Mouse (Mus musculus): ENCODE results near the gene Mei1. TPM values are rescaled to one million over a fixed set of nuclear protein-coding genes. Genes with fewer than 3 reads are reported as not detected.

The Mei1 gene
- polyA plus RNA-seq, 1 experiment: 3.8 TPM

DNA sequence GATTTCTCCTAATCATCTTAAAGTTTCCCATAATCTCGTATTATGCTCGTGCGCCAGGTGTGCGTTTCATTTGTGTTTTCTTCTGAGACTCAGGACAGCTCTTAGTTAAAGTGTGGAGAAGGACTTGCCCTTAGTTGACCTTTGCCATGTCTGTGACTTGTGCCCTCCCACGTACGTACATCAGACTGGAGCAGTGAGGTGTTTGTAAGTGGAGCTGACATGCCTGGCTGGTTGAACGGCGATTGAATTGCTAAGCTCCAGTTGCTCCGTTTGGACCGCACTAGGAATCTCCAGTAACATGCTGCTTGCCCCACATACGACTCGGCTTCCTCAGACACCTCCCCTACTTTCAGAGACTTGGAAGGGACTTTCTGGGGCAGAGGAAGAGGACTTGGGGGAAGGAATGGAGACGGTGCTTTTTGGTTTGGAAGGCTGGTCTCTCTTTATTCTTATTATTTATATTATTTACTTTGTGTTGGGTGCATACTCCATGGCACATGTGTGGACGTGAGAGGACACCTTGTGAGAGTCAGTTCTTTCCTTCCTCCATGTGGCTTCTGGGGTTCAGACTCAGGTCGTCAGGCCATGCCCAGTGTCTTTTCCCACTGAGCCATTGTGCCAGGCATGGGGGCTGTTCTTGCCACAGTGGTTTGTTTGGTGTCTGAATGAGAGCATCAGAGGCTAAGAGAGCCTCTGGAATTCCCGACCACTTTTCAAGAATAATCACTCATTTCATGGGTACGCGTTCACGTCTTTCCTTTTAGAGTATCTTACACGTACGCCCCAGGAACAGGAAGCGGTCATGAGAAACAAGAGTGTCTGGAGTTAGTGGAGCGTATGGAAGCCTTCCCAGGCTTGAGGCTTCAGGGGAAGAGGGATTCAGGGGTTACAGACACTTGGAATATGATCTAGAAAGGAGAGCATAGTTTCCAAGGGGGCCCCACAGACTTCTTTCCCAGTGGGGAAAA lies 97.7 kb downstream of the Mei1 start:
- no peak for DNase-seq (ENCODE audit: extremely low spot score in 1 of 2, low spot score in 1 of 2)

DNA sequence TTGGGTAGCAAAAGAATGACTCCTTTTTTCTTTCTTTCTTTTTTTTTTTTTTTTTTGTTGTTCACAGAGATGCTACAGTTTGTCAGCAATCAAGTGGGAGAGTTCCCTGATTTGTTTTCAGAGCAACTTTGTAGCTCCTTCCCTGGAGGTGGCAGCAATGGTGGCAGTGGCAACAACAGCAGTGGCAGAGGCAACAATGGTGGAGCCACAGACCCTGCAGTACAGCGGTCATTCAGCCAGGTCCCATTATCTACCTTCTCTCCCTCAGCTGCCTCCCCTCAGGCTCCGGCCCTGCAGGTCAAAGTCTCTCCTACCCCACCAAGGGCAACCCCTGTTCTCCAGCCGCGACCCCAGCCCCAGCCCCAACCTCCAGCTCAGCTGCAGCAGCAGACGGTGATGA lies 99.9 kb downstream of the Mei1 start:
- DNase-seq (ENCODE audit: extremely low spot score in 1 of 2, low spot score in 1 of 2): no peak

DNA sequence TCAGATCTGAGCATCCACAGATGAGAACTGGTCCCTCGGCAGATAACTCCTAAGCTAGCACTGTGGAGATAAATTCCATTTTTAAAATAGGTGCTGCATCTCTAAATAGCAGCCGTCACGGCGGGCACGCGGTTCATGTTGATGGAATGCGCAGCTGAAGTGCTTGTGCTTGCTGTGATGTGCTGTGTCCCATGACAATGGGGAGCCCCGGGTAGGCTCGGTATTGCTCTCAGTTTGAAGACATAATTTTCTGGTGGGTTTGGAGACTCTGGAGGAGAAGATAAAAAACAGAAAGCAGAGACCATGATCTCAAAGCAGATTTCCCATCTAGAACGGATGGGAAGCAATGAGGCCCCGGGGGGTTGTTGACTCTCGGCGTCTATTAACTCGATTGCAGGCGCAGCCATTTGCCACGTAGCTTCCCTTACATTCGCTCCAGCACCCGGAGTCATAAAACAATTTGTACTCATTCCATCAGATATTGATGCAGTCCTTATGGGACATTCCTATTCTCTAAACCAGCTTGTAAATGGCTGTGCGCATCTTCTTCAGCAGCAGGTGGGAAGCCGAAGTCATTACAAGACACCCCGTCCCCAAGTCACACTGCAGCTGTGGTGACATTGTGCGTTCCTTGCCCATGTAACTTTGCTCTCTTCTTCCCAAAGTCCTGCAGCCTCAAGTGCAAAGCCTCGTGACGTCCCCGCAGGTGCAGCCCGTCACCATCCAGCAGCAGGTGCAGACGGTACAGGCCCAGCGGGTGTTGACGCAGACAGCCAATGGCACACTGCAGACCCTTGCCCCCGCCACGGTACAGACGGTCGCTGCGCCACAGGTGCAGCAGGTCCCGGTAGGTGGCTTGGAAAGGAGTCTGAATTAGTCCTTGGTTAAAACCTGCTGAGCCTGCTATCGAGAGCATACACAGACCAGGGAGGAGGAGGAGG lies 100.9 kb downstream of the Mei1 start:
- no peak for DNase-seq (ENCODE audit: extremely low spot score in 1 of 2, low spot score in 1 of 2)

DNA sequence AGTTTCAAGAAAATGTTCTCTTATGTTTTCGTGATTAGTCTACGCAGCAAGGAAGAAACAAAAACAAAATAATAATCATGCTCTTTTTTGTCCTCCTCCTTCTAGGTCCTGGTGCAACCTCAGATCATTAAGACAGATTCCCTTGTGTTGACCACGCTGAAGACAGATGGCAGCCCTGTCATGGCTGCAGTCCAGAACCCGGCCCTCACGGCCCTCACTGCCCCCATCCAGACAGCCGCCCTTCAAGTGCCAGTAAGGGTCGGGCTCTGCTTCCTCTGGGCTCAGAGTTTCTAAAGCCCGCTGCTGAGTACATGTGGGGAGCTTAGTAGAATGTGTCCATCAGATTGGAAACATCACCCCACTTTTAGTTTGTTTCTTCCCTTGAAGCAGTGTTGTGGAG lies 102.9 kb downstream of the Mei1 start:
- DNase-seq (ENCODE audit: extremely low spot score in 1 of 2, low spot score in 1 of 2): no peak

DNA sequence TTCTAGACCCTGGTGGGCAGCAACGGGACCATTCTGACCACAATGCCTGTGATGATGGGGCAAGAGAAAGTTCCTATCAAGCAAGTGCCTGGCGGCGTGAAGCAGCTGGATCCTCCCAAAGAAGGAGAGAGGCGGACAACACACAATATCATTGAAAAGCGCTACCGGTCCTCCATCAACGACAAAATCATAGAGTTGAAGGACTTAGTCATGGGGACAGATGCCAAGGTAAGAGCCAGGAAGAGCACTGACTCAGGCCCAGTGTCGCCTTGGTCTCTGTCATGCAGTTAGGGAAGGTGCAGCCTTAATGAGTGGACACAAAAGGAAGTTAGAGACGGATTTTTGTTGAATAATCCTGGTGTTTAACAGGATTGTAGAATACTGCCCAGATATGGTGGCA lies 105.3 kb downstream of the Mei1 start:
- no peak for DNase-seq (ENCODE audit: extremely low spot score in 1 of 2, low spot score in 1 of 2)

Other genes with a start within 250 kb of the Mei1 start
- 21.1 and 22.6 TPM in 2 replicates for gene Tob2, start 211.2 kb upstream of the Mei1 start, polyA plus RNA-seq (2012; rRNA removed)
- 47.0 and 53.8 TPM in 2 replicates for gene Phf5a, start 198.1 kb upstream of the Mei1 start, polyA plus RNA-seq (2012; rRNA removed)
- 534 and 538 TPM in 2 replicates for gene Aco2, start 197.7 kb upstream of the Mei1 start, polyA plus RNA-seq (2012; rRNA removed)
- gene Polr3h, start 143.8 kb upstream of the Mei1 start, polyA plus RNA-seq (2012; rRNA removed): 48.7 and 59.8 TPM in 2 replicates
- gene Csdc2, start 133.2 kb upstream of the Mei1 start, polyA plus RNA-seq (2012; rRNA removed): 228 and 277 TPM in 2 replicates
- gene Pmm1, start 109.1 kb upstream of the Mei1 start, polyA plus RNA-seq (2012; rRNA removed): 283 and 289 TPM in 2 replicates
- not detected in 2 replicates for gene 1700029P11Rik, start 89.5 kb upstream of the Mei1 start, polyA plus RNA-seq (2012; rRNA removed)
- gene Xrcc6, start 82.2 kb upstream of the Mei1 start, polyA plus RNA-seq (2012; rRNA removed): 23.3 and 27.2 TPM in 2 replicates
- 112 and 120 TPM in 2 replicates for gene Desi1, start 36.1 kb upstream of the Mei1 start, polyA plus RNA-seq (2012; rRNA removed)
- gene Snu13, start 22.4 kb upstream of the Mei1 start, polyA plus RNA-seq (2012; rRNA removed): 132 and 144 TPM in 2 replicates
- gene 4930407I10Rik, start 10.8 kb upstream of the Mei1 start, polyA plus RNA-seq (2012; rRNA removed): not detected in 2 replicates
- 23.1 TPM in 2 replicates for gene Ccdc134, start 57.9 kb downstream of the Mei1 start, polyA plus RNA-seq (2012; rRNA removed)
- gene Srebf2, start 77.2 kb downstream of the Mei1 start, polyA plus RNA-seq (2012; rRNA removed): 142 and 155 TPM in 2 replicates
- 57.1 and 79.6 TPM in 2 replicates for gene Shisa8, start 142.8 kb downstream of the Mei1 start, polyA plus RNA-seq (2012; rRNA removed)
- gene Tnfrsf13c, start 154.4 kb downstream of the Mei1 start, polyA plus RNA-seq (2012; rRNA removed): 1.4 and 2.6 TPM in 2 replicates
- 6.4 and 9.1 TPM in 2 replicates for gene Cenpm, start 174.8 kb downstream of the Mei1 start, polyA plus RNA-seq (2012; rRNA removed)
- gene 1500009C09Rik, start 182.4 kb downstream of the Mei1 start, polyA plus RNA-seq (2012; rRNA removed): 176 and 182 TPM in 2 replicates
- 344 and 374 TPM in 2 replicates for gene Sept3, start 204.9 kb downstream of the Mei1 start, polyA plus RNA-seq (2012; rRNA removed)
- gene Wbp2nl, start 229.0 kb downstream of the Mei1 start, polyA plus RNA-seq (2012; rRNA removed): not detected in 2 replicates